Mouse (Mus musculus) stomach, postnatal 0 days (tissue): ENCODE data around the gene St7.

Experiments used
- CTCF ChIP-seq: IDR thresholded peaks from 2 replicates; pipeline ENCODE4 v1.5.1; 2016; ENCODE audit warnings: antibody characterized with exemption, low read depth, mild to moderate bottlenecking, moderate library complexity
- EP300 ChIP-seq: optimal IDR thresholded peaks from 2 replicates; pipeline ENCODE3; 2016; ENCODE audit warnings: antibody characterized with exemption

DNA sequence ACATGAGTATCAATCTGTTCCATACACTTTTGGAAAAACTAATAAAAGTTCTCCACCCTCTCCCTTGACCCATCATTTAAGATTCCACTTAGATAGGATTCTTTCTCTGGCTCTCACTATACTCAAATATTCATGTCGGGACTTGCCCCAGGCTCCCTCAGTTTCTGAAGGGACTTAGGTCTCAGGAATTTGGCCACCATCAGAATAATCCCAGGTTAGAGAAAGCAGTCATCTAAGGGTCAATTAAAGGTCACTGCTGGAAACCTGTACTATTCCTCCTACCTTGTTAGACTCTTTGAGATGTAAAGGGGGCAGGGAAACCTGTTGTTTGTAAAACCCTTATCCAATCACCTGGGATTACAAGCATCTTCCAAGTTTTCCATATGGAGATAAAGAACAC, 284.4 kb downstream of the St7 start:
- TF ChIP-seq CTCF (no peak), EP300 (no peak)
